Mouse (Mus musculus) MEL (cell line): ENCODE results near the gene Hsd3b4. TPM values are rescaled to one million over a fixed set of nuclear protein-coding genes. Genes with fewer than 3 reads are reported as not detected.
"Not testable (repeated sequence)": the region's sequence is repeated elsewhere in the genome, so short reads cannot be mapped to it uniquely, and the experiment has no call there.

Experiments
- DNase-seq: peaks from one replicate; pipeline ENCODE4 v3.0.0; 2011; ENCODE audit warnings: low read depth, low spot score
- H3K27ac ChIP-seq: 2 replicates; pipeline ENCODE4 v1.5.1; 2012; ENCODE audit warnings: low read depth, mild to moderate bottlenecking, control low read depth, low read length, moderate library complexity; ENCODE audit not compliant: control insufficient read depth
- H3K27me3 ChIP-seq, 2 experiments: fragments of 150-350 bp in 1 of 2; sonication (generic) in 1 of 2; 2 replicates each; pipeline ENCODE4 v1.6.1; 2012; ENCODE audit warnings: low read length in 2 of 2, mild to moderate bottlenecking in 2 of 2, improper control_type of control experiment in 1 of 2, moderate library complexity in 1 of 2; ENCODE audit not compliant: insufficient read depth in 2 of 2, control insufficient read depth in 1 of 2
- H3K36me3 ChIP-seq, 2 experiments: 2 replicates each; pipeline ENCODE4 v1.6.1; 2012 to 2014; ENCODE audit warnings: low read length in 2 of 2, improper control_type of control experiment in 1 of 2, inconsistent platforms in 1 of 2, mild to moderate bottlenecking in 1 of 2; ENCODE audit not compliant: insufficient read depth in 2 of 2, control insufficient read depth in 1 of 2
- H3K4me1 ChIP-seq, 2 experiments: fragments of 150-350 bp in 1 of 2; sonication (generic) in 1 of 2; 2 replicates each; pipeline ENCODE4 v1.6.1; 2012; ENCODE audit warnings: low read length in 2 of 2, improper control_type of control experiment in 1 of 2, mild to moderate bottlenecking in 1 of 2; ENCODE audit not compliant: insufficient read depth in 2 of 2, control insufficient read depth in 1 of 2
- H3K4me3 ChIP-seq, 2 experiments: fragments of 150-350 bp in 1 of 2; sonication (generic) in 1 of 2; 2 replicates each; pipeline ENCODE4 v1.5.1; 2012; ENCODE audit warnings: low read depth in 2 of 2, low read length in 2 of 2, mild to moderate bottlenecking in 2 of 2, moderate library complexity in 2 of 2, control low read depth in 1 of 2, improper control_type of control experiment in 1 of 2; ENCODE audit not compliant: control insufficient read depth in 1 of 2, insufficient read depth in 1 of 2
- H3K79me2 ChIP-seq: 2 replicates; pipeline ENCODE4 v1.6.1; 2012; ENCODE audit warnings: mild to moderate bottlenecking, low read length, moderate library complexity; ENCODE audit not compliant: control insufficient read depth, poor library complexity, insufficient read depth
- H3K9ac ChIP-seq: 2 replicates; pipeline ENCODE4 v1.6.1; 2012; ENCODE audit warnings: low read depth, mild to moderate bottlenecking, control low read depth, low read length, moderate library complexity; ENCODE audit not compliant: control insufficient read depth, poor library complexity, severe bottlenecking
- H3K9me3 ChIP-seq: fragments of 150-350 bp; sonication (generic); replicated peaks from 2 replicates; pipeline ENCODE4 v1.6.1; 2012; ENCODE audit warnings: mild to moderate bottlenecking, low read length, improper control_type of control experiment, moderate library complexity; ENCODE audit not compliant: insufficient read depth
- polyA plus RNA-seq, 2 experiments: library from polyadenylated mRNA; stranded (reverse) in 1 of 2; unstranded in 1 of 2; fragments of >175 nt in 1 of 2; fragments of >200 nt in 1 of 2; gene quantifications; 2 replicates each; pipeline versions ENCODE4 v1.2.1 to v1.2.4; 2012; ENCODE audit warnings: low replicate concordance in 2 of 2, low read depth in 1 of 2; ENCODE audit not compliant: insufficient read length in 2 of 2, insufficient read depth in 1 of 2, missing spikeins in 1 of 2
- total RNA-seq: library from RNA; depleted of rRNA; stranded (reverse); fragments of 300-350 nt; gene quantifications from 2 replicates; pipeline ENCODE4 v1.2.3, GENCODE M21; 2012; rRNA removed

The Hsd3b4 gene
- total RNA-seq (not detected in 2 replicates), polyA plus RNA-seq (not detected)

GRCm38 (mm10) chr3:98510414-98510813 lies at the start of gene Hsd3b4:
Gene Hsd3b4, minus strand, starts transcription at chr3:98510514.
- H3K79me2 ChIP-seq, H3K36me3 ChIP-seq, H3K4me1 ChIP-seq, H3K27me3 ChIP-seq, DNase-seq, H3K27ac ChIP-seq, H3K9ac ChIP-seq, H3K4me3 ChIP-seq, H3K9me3 ChIP-seq: not testable (repeated sequence)

- H3K4me1 ChIP-seq, H3K27ac ChIP-seq, DNase-seq, H3K27me3 ChIP-seq, H3K36me3 ChIP-seq, H3K79me2 ChIP-seq, H3K9me3 ChIP-seq, H3K4me3 ChIP-seq, H3K9ac ChIP-seq: not testable (repeated sequence)
Measured at GRCm38 (mm10) chr3:98550832-98551231, 40.5 kb upstream of the Hsd3b4 start.

- H3K9ac ChIP-seq, H3K27me3 ChIP-seq, H3K27ac ChIP-seq, H3K4me3 ChIP-seq, H3K36me3 ChIP-seq, H3K4me1 ChIP-seq, H3K9me3 ChIP-seq, DNase-seq, H3K79me2 ChIP-seq: not testable (repeated sequence)
Measured at GRCm38 (mm10) chr3:98550215-98550614, 39.9 kb upstream of the Hsd3b4 start.

GRCm38 (mm10) chr3:98548495-98548894 lies 38.2 kb upstream of the Hsd3b4 start:
- H3K79me2 ChIP-seq, H3K36me3 ChIP-seq, DNase-seq, H3K4me3 ChIP-seq, H3K4me1 ChIP-seq, H3K9ac ChIP-seq, H3K27me3 ChIP-seq, H3K27ac ChIP-seq, H3K9me3 ChIP-seq: not testable (repeated sequence)

GRCm38 (mm10) chr3:98547641-98548040 lies 37.3 kb upstream of the Hsd3b4 start:
- H3K9me3 ChIP-seq, H3K27ac ChIP-seq, H3K27me3 ChIP-seq, H3K9ac ChIP-seq, H3K4me1 ChIP-seq, H3K79me2 ChIP-seq, H3K4me3 ChIP-seq, H3K36me3 ChIP-seq, DNase-seq: not testable (repeated sequence)

GRCm38 (mm10) chr3:98524978-98525377 lies 14.7 kb upstream of the Hsd3b4 start:
- not testable (repeated sequence) for DNase-seq, H3K9ac ChIP-seq, H3K4me1 ChIP-seq, H3K27me3 ChIP-seq, H3K36me3 ChIP-seq, H3K27ac ChIP-seq, H3K79me2 ChIP-seq, H3K4me3 ChIP-seq, H3K9me3 ChIP-seq

GRCm38 (mm10) chr3:98524552-98524951 lies 14.2 kb upstream of the Hsd3b4 start:
- not testable (repeated sequence) for H3K36me3 ChIP-seq, H3K9ac ChIP-seq, DNase-seq, H3K9me3 ChIP-seq, H3K27ac ChIP-seq, H3K27me3 ChIP-seq, H3K79me2 ChIP-seq, H3K4me1 ChIP-seq, H3K4me3 ChIP-seq
